Mouse (Mus musculus) heart, embryonic 12.5 days (tissue): ENCODE data around the gene Cstf2t. TPM values are rescaled to one million over a fixed set of nuclear protein-coding genes. Genes with fewer than 3 reads are reported as not detected.
A peak's percentile ranks its signal among the peaks of the same experiment; 100 is the strongest.

ENCODE experiments used
- ATAC-seq: fragments of 200-750 bp; cut with Nextera tagmentation; 2 replicates; pipeline ENCODE4 v1.8.0; 2017; ENCODE audit warnings: moderate TSS enrichment, moderate library complexity; ENCODE audit not compliant: insufficient number of reproducible peaks, low FRiP score
- H3K27ac ChIP-seq: fragments of 300-500 bp; sonication (generic); 2 replicates; pipeline ENCODE4 v1.5.1; 2016; ENCODE audit warnings: mild to moderate bottlenecking, moderate library complexity; ENCODE audit not compliant: poor library complexity, severe bottlenecking
- H3K27me3 ChIP-seq: fragments of 300-500 bp; sonication (generic); replicated peaks from 2 replicates; pipeline ENCODE4 v1.6.1; 2016; ENCODE audit warnings: mild to moderate bottlenecking, moderate library complexity
- H3K36me3 ChIP-seq: fragments of 300-500 bp; sonication (generic); 2 replicates; pipeline ENCODE4 v1.6.1; 2016; ENCODE audit warnings: mild to moderate bottlenecking, moderate library complexity
- H3K4me1 ChIP-seq: fragments of 300-500 bp; sonication (generic); replicated peaks from 2 replicates; pipeline ENCODE4 v1.6.1; 2016; ENCODE audit warnings: mild to moderate bottlenecking
- H3K4me2 ChIP-seq: fragments of 300-500 bp; sonication (generic); 2 replicates; pipeline ENCODE4 v1.6.1; 2016; ENCODE audit warnings: mild to moderate bottlenecking, moderate library complexity
- H3K4me3 ChIP-seq: fragments of 300-500 bp; sonication (generic); 2 replicates; pipeline ENCODE4 v1.5.1; 2016; ENCODE audit warnings: mild to moderate bottlenecking
- H3K9ac ChIP-seq: fragments of 300-500 bp; sonication (generic); 2 replicates; pipeline ENCODE4 v1.6.1; 2016; ENCODE audit warnings: mild to moderate bottlenecking, moderate library complexity
- H3K9me3 ChIP-seq: fragments of 300-500 bp; sonication (generic); replicated peaks from 2 replicates; pipeline ENCODE4 v1.6.1; 2016; ENCODE audit warnings: mild to moderate bottlenecking, moderate library complexity
- WGBS: fragments of 180-500 bp; shearing (Covaris S2); methylation state at CpG from one replicate; pipeline ENCODE4 v1.1.7; 2016; 5-methylcytosine and 5-hydroxymethylcytosine counted together
- polyA plus RNA-seq: library from polyadenylated mRNA; unstranded; fragments of >200 nt; fragmentation: Nextera tagmentation; extraction: Ambion mirVana; gene quantifications from 2 replicates; pipeline ENCODE4 v1.2.1, GENCODE M21; 2016

Gene Cstf2t
- polyA plus RNA-seq, 1 experiment from 2014 or later: 47.5 TPM

DNA sequence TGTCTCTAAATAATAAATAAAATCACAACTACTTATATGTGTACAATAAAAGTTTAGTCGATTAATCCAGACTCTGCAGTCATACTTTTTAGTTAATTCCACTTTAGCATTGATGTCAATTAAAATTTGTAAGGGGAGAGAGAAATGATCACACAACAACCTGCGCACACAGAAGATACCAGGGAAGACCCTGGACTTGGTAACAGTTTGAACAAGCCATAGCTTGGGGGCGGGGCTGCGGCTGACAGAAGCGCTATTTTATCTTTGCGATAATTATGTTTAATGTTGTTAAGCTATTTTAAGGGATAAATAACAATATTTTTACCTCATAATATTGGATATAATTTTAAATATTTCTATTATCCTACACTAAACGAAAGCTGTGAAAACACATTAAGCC is 411 bp upstream of the Cstf2t start:
- H3K4me2 ChIP-seq: peak overlapping the region; percentile 78
- no peaks in the 10 kb centered on the region for H3K9me3 ChIP-seq
- peak overlapping the region; percentile 63 for H3K27ac ChIP-seq
- peaks cover 27% of the 10 kb centered on the region for H3K36me3 ChIP-seq
- no peaks in the 10 kb centered on the region for H3K27me3 ChIP-seq
- WGBS: 16% methylated on average over 7 of the region's 7 CpGs
- H3K4me1 ChIP-seq: peaks cover 18% of the 10 kb centered on the region
- no peak for ATAC-seq
- H3K4me3 ChIP-seq: peak overlapping the region; percentile 74
- H3K9ac ChIP-seq: peak overlapping the region; percentile 45; the same call in 1 of the 2 replicates

DNA sequence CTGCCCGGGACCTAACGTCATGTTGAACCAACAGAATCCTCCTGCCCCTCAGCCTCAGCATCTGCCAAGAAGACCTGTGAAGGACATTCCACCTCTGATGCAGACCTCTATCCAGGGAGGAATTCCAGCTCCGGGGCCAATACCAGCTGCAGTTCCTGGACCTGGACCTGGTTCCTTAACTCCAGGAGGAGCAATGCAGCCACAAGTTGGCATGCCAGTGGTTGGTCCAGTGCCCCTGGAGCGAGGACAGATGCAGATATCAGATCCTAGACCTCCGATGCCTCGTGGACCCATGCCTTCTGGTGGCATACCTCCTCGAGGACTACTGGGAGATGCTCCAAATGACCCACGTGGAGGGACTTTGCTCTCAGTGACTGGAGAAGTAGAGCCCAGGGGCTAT is 1.1 kb downstream of the Cstf2t start:
- Histone ChIP-seq H3K9ac (peak overlapping the region; percentile 82), H3K9me3 (no peaks in the 10 kb centered on the region), H3K36me3 (peaks cover 27% of the 10 kb centered on the region), H3K4me1 (peaks cover 18% of the 10 kb centered on the region), H3K27me3 (no peaks in the 10 kb centered on the region), H3K27ac (no peak overlapping the region), H3K4me3 (peak overlapping the region; percentile 74), H3K4me2 (peak overlapping the region; percentile 78)
- no peak for ATAC-seq
- WGBS: 94% methylated on average over 8 of the region's 8 CpGs

DNA sequence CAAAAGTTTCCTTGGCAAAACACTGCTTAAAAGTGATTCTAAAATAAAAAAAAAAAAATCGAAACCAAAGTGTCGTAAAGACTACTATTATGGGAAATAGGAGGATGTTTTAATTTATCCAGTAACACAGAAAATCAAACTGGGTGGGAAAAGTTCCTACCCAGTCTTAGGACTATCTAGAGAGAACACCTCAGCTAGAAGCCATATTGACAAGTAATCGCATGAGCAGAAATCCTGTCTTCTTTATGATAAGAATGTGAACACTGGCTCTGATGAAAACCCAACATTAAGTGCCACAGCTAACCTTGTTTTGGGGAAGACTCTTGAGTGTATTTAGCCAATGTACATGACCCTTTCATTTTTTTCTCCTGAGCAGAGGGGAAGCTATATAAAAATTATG is 15.2 kb downstream of the Cstf2t start:
- Histone ChIP-seq H3K4me2 (no peak overlapping the region), H3K4me1 (peaks cover 13% of the 10 kb centered on the region), H3K9ac (no peak overlapping the region), H3K27me3 (no peaks in the 10 kb centered on the region), H3K27ac (no peak overlapping the region), H3K36me3 (no peaks in the 10 kb centered on the region), H3K9me3 (no peaks in the 10 kb centered on the region), H3K4me3 (no peak overlapping the region)
- 48% methylated on average over 3 of the region's 3 CpGs for WGBS
- ATAC-seq: no peak

DNA sequence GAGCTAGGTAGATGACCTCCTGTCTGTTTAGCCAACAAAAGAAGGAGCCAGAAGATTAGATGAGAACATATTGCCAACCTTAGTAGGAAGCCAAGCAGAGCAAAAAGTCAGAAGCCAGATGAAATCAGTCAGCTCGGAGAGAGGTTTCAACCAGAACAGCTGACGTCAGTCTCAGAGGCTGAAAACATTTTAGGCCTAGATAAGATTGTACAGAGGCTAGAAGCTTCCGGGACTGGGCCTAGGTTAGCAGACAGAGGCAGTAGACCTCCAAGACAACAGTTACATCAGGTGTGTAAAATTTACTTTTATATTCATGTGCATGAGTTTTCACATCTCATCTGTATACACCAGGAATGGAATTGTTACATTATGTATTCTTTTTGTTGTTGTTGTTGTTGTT is 16.7 kb downstream of the Cstf2t start:
- no peak overlapping the region for H3K4me3 ChIP-seq
- H3K4me1 ChIP-seq: peaks cover 13% of the 10 kb centered on the region
- no peaks in the 10 kb centered on the region for H3K27me3 ChIP-seq
- H3K36me3 ChIP-seq: no peaks in the 10 kb centered on the region
- no peak overlapping the region for H3K4me2 ChIP-seq
- no peak overlapping the region for H3K9ac ChIP-seq
- ATAC-seq: no peak
- H3K27ac ChIP-seq: no peak overlapping the region
- WGBS: 21% methylated on average over 3 of the region's 3 CpGs
- no peaks in the 10 kb centered on the region for H3K9me3 ChIP-seq

DNA sequence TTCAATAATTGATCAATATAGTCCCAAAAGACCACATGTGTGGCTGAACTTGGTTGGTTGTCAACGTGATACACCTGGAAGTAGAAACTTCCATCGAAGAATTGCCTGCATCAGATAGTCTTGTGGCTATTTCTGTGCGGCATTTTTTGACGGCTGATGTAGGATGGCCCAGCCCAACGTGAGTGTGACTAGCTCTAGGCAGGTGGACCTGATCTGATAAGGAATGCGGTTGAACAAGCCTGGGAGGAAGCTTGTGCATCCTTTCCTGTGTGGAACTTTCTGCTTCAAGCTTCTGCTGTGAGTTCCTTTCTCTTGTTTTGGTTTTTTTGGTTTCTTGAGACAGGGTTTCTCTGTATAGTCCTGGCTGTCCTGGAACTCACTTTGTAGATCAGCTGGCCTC is 22.1 kb downstream of the Cstf2t start:
- Histone ChIP-seq H3K27me3 (no peaks in the 10 kb centered on the region), H3K9me3 (no peaks in the 10 kb centered on the region), H3K27ac (no peak overlapping the region), H3K9ac (no peak overlapping the region), H3K4me1 (peaks cover 13% of the 10 kb centered on the region), H3K4me2 (no peak overlapping the region), H3K4me3 (no peak overlapping the region), H3K36me3 (no peaks in the 10 kb centered on the region)
- ATAC-seq: no peak
- 71% methylated on average over 6 of the region's 6 CpGs for WGBS

DNA sequence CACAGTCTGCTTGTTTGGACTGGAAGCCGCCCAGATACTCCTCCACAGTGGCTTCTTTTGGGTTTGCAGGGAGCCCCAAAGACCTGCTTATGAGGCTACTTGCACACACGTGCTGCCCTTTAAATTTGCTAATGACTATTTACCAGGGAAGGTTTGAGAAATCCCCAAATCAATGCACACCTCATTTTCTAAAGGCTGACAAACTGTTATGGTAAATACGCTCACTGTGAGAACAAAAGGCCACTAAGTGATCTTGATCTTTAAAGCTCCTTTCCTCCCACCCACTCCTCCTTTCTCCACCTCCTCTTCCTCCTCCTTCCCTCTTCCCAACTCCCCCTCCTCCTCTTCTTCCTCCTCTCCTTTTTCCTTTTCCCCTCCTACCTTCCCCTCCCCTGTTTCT is 23.4 kb downstream of the Cstf2t start:
- no peak for ATAC-seq
- H3K27ac ChIP-seq: no peak overlapping the region
- no peak overlapping the region for H3K9ac ChIP-seq
- H3K36me3 ChIP-seq: no peaks in the 10 kb centered on the region
- H3K4me1 ChIP-seq: peaks cover 13% of the 10 kb centered on the region
- H3K27me3 ChIP-seq: no peaks in the 10 kb centered on the region
- H3K4me3 ChIP-seq: no peak overlapping the region
- whole genome bisulfite sequencing: 50% methylated on average over 3 of the region's 3 CpGs
- no peak overlapping the region for H3K4me2 ChIP-seq
- no peaks in the 10 kb centered on the region for H3K9me3 ChIP-seq

DNA sequence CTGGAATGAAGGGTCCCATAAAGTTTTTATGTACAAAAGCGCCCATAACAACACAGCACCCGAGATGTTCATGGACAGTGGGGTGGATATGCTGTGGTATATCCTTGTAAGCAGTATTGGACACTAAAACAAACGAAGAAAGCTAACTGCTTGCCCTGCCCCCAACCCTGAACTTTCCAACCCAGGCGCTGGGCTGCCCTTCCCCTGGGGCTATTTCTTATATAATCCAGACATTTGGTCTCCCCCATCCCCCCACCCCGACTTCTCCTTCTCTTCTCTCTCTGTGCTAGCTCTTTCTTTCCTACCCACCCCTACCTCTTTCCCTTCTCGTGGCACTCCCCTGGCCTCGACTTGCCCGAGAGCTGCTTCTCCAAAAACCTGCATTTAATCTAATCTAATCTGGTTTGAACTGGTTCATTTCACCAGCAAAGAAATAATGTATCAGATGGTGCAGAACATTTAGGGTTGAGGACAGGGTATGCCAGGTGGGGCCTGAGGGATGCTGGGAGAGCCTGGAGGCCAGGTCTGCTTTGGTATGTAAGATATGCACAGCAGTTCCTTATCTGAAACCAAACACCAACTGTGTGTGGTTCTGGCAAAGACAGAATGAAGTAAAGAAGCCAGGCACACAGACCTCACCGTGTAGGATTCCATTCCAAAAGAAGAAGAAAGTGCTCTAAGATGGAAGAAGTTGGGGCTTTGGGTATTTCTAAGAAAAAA is 24.4 kb downstream of the Cstf2t start:
- Histone ChIP-seq H3K4me1 (peaks cover 13% of the 10 kb centered on the region), H3K4me3 (no peak overlapping the region), H3K9me3 (no peaks in the 10 kb centered on the region), H3K36me3 (no peaks in the 10 kb centered on the region), H3K27me3 (no peaks in the 10 kb centered on the region), H3K9ac (no peak overlapping the region), H3K27ac (no peak overlapping the region), H3K4me2 (no peak overlapping the region)
- ATAC-seq: no peak
- WGBS: 20% methylated on average over 9 of the region's 9 CpGs

DNA sequence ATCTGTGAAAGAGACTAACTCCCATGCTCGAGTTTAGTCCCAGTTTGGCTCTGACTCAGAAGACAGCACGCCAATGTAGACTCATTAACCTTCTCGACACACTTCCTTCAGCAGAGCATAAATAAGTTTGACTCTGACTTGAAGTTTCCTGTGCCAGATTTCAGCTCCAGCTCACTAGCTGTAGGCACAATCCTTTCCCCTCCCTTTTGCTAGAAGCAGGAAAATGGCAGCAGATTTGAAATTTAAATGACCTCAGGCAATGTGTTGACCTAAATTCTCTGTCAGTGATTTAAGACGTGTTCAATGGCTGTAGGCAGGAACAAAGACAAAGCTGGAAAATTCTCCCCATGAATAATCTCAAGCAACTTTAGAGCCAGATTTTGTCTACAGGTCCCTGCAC is 32.1 kb downstream of the Cstf2t start:
- no peak for ATAC-seq
- H3K27me3 ChIP-seq: no peaks in the 10 kb centered on the region
- no peak overlapping the region for H3K4me2 ChIP-seq
- no peak overlapping the region for H3K27ac ChIP-seq
- H3K9ac ChIP-seq: no peak overlapping the region
- no peaks in the 10 kb centered on the region for H3K4me1 ChIP-seq
- WGBS: 48% methylated on average over 4 of the region's 4 CpGs
- no peaks in the 10 kb centered on the region for H3K9me3 ChIP-seq
- H3K36me3 ChIP-seq: no peaks in the 10 kb centered on the region
- H3K4me3 ChIP-seq: no peak overlapping the region

DNA sequence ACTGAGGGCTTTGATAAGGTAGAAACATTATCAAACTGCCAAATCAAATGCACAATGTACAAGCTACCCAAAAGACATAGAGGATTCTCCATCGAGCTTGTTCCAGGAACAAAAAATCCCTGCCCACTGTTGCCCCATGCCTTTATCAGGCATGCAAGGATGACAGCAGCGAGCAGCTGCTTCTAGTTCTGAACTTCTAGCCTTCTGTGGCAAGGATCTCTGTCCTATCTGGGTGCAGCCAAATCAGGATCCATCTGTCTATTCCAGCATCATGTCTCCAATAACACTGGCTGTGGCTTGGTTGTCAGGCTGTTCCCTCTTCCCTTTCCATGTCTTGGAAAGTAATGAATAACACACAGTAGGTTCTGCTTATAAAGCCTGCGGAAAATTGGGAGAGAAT is 42.0 kb downstream of the Cstf2t start:
- no peak overlapping the region for H3K9ac ChIP-seq
- no peaks in the 10 kb centered on the region for H3K9me3 ChIP-seq
- 80% methylated on average over 3 of the region's 3 CpGs for WGBS

DNA sequence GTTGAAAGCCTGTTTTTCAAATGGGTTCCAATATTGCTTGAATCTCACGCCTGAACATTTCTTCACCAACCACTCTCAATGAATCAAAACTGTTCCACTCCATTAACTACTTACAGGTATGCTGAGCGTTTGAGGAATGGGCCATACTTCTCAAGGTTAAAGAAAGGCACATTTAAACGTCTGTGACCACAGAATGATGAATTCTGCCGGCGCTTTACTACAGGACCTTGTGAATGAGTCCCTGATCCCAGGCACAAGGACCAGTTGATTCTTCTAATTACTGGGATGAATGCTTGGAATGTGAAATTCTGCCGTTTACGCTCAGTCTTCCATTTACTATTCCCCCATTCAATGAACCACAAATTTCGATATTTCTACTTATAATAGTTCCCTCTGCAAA is 50.0 kb downstream of the Cstf2t start:
- no peaks in the 10 kb centered on the region for H3K4me1 ChIP-seq
- H3K36me3 ChIP-seq: no peaks in the 10 kb centered on the region
- no peak overlapping the region for H3K4me2 ChIP-seq
- WGBS: 77% methylated on average over 8 of the region's 8 CpGs
- H3K4me3 ChIP-seq: no peak overlapping the region
- H3K9ac ChIP-seq: no peak overlapping the region
- no peaks in the 10 kb centered on the region for H3K9me3 ChIP-seq
- no peak overlapping the region for H3K27ac ChIP-seq
- no peak for ATAC-seq
- no peaks in the 10 kb centered on the region for H3K27me3 ChIP-seq

More for the DNA sequence above, 42.0 kb downstream of the Cstf2t start:
- Histone ChIP-seq H3K4me2 (no peak overlapping the region), H3K27me3 (no peaks in the 10 kb centered on the region), H3K36me3 (no peaks in the 10 kb centered on the region), H3K4me1 (no peaks in the 10 kb centered on the region), H3K4me3 (no peak overlapping the region), H3K27ac (no peak overlapping the region)
- no peak for ATAC-seq

DNA sequence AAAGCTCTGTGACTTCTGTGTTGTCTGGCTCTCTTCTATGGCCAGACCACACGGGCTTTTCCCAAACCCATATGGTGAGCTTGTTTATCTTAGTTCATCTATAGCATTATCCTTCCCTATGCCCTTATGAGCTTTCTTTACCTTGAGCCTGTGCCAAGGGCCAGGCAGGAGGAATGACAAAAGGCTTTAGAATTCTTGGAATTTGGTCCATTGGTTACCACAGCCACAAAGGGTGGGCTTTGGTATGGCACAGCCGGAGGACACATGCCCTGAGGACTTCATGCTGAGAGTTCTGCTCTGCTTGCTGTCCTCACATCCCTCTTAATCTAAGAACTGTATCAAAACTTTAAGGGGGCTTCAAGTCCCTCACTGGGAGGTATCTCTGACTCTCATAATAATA is 53.7 kb downstream of the Cstf2t start:
- 32% methylated on average over 2 of the region's 2 CpGs for WGBS
- Histone ChIP-seq H3K27me3 (no peaks in the 10 kb centered on the region), H3K4me2 (no peak overlapping the region), H3K4me3 (no peak overlapping the region), H3K27ac (no peak overlapping the region), H3K4me1 (no peaks in the 10 kb centered on the region), H3K9me3 (no peaks in the 10 kb centered on the region), H3K9ac (no peak overlapping the region), H3K36me3 (no peaks in the 10 kb centered on the region)
- no peak for ATAC-seq
